Mouse (Mus musculus): Measurements from ENCODE around the gene Hist1h4f. TPM values are rescaled to one million over a fixed set of nuclear protein-coding genes. Genes with fewer than 3 reads are reported as not detected.
A peak's percentile ranks its signal among the peaks of the same experiment; 100 is the strongest.

Hist1h4f gene
- polyA plus RNA-seq, 1 experiment from 2014 or later = 1.7 TPM

- Histone ChIP-seq H3K4me1 (0 out of 2 replicates have a peak, but pooled peaks cover 5% of the 10 kb centered on the region), H3K4me3 (replicated peaks) (peak overlapping the region; percentile 58), H3K27me3 (no peaks in the 10 kb centered on the region), H3K36me3 (no peaks in the 10 kb centered on the region), H3K27ac (replicated peaks) (peak overlapping the region; percentile 86), H3K9me3 (replicated peaks) (no peaks in the 10 kb centered on the region), H3K4me2 (replicated peaks) (peak overlapping the region; percentile 82), H3K9ac (no peak overlapping the region)
- peak; percentile 63; the same call in 1 of the 2 replicates for ATAC-seq (ENCODE audit: insufficient number of reproducible peaks, low FRiP score, low TSS enrichment, low read depth)
- WGBS = under 1% methylated on average over 19 of the region's 19 CpGs
These were observed 34.4 kb downstream of the Hist1h4f start for GRCm38 (mm10) chr13:23516822-23517602.

DNA sequence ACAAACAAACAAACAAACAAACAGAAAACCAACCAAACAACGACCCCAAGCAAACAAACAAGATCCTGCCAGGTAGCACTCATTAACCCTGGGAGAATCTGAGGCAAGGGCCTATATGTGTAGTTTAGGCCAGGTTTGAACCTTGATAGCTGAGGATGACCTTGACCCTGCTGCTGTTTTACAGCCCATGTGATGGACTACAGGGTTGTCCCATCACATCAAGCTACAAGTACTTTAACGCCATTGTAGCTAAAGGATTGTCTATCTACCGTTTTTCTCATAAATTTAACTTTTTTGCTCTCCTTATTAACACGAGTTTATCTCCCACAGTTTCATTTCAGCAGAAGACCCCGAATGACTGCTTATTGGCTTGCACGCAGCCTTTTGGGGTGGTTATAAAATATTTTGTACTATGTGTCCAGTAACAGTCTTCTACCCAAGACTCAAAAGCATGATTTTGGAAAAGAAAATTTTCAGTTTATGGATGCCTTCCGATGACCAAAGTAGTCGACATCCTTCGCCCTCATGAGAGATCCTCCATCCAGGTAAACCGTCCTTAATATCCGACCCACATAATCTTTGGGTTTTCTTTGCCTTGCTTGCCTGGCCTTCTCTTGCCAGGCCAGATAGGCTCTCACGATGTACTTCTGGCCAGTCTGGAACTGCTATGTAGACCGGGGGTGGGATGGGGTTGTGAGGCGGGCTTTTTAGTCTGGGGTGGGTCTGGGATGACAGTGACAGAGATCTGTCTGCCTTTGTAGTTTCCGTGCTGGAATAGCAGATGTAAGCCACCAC lies 35.4 kb downstream of the Hist1h4f start:
- peak overlapping the region; percentile 45 for H3K4me2 ChIP-seq (replicated peaks)
- H3K36me3 ChIP-seq = no peaks in the 10 kb centered on the region
- H3K4me3 ChIP-seq (replicated peaks) = peak overlapping the region; percentile 58
- H3K27ac ChIP-seq (replicated peaks) = no peak overlapping the region
- H3K9ac ChIP-seq = no peak overlapping the region
- no peaks in the 10 kb centered on the region for H3K27me3 ChIP-seq
- 49% methylated on average over 15 of the region's 15 CpGs for WGBS
- H3K4me1 ChIP-seq = 0 out of 2 replicates have a peak, but pooled peaks cover 5% of the 10 kb centered on the region
- ATAC-seq (ENCODE audit: insufficient number of reproducible peaks, low FRiP score, low TSS enrichment, low read depth) = no peak
- H3K9me3 ChIP-seq (replicated peaks) = no peaks in the 10 kb centered on the region

GRCm38 (mm10) chr13:23515281-23515680 lies 36.2 kb downstream of the Hist1h4f start:
- ATAC-seq (ENCODE audit: insufficient number of reproducible peaks, low FRiP score, low TSS enrichment, low read depth) = no peak

GRCm38 (mm10) chr13:23513517-23513916 lies 37.9 kb downstream of the Hist1h4f start:
- 81% methylated on average over 1 of the region's 1 CpGs for WGBS
- H3K27me3 ChIP-seq = no peaks in the 10 kb centered on the region
- no peak for ATAC-seq (ENCODE audit: insufficient number of reproducible peaks, low FRiP score, low TSS enrichment, low read depth)

More at GRCm38 (mm10) chr13:23515281-23515680, 36.2 kb downstream of the Hist1h4f start:
- Histone ChIP-seq H3K9ac (no peak overlapping the region), H3K36me3 (no peaks in the 10 kb centered on the region), H3K27ac (replicated peaks) (no peak overlapping the region), H3K4me2 (replicated peaks) (no peak overlapping the region), H3K4me1 (0 out of 2 replicates have a peak, but pooled peaks cover 5% of the 10 kb centered on the region), H3K27me3 (no peaks in the 10 kb centered on the region), H3K4me3 (replicated peaks) (no peak overlapping the region), H3K9me3 (replicated peaks) (no peaks in the 10 kb centered on the region)
- WGBS = 70% methylated on average over 5 of the region's 5 CpGs

DNA sequence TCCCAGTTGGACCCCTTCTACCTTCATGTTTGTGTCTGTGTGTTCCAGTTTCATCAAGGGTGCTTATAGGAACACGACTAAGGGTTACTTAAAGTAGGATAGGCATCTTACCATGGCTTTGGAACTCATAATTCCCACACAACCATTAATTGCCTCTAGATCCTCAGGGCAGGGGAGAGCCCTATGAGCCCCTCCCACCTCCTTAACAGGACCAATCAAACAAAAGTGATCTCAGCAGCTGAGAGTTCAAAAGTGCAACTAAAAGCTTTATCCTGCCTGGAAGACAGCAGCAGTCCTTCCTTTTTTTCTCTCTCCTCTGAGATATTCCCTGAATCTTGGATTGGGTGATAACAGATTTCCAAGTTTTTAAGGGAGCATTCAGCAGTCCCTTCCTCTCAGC lies 41.3 kb downstream of the Hist1h4f start:
- no peak overlapping the region for H3K27ac ChIP-seq (replicated peaks)
- 30% methylated on average over 1 of the region's 1 CpGs for WGBS
- H3K4me1 ChIP-seq = peaks cover 12% of the 10 kb centered on the region; the same call in 1 of the 2 replicates
- ATAC-seq (ENCODE audit: insufficient number of reproducible peaks, low FRiP score, low TSS enrichment, low read depth) = no peak
- H3K36me3 ChIP-seq = no peaks in the 10 kb centered on the region
- no peaks in the 10 kb centered on the region for H3K9me3 ChIP-seq (replicated peaks)
- H3K27me3 ChIP-seq = no peaks in the 10 kb centered on the region
- no peak overlapping the region for H3K9ac ChIP-seq
- no peak overlapping the region for H3K4me2 ChIP-seq (replicated peaks)
- H3K4me3 ChIP-seq (replicated peaks) = no peak overlapping the region

More at GRCm38 (mm10) chr13:23513517-23513916, 37.9 kb downstream of the Hist1h4f start:
- Histone ChIP-seq H3K9ac (no peak overlapping the region), H3K4me2 (replicated peaks) (no peak overlapping the region), H3K4me3 (replicated peaks) (no peak overlapping the region), H3K36me3 (no peaks in the 10 kb centered on the region), H3K4me1 (0 out of 2 replicates have a peak, but pooled peaks cover 5% of the 10 kb centered on the region), H3K27ac (replicated peaks) (no peak overlapping the region), H3K9me3 (replicated peaks) (no peaks in the 10 kb centered on the region)

DNA sequence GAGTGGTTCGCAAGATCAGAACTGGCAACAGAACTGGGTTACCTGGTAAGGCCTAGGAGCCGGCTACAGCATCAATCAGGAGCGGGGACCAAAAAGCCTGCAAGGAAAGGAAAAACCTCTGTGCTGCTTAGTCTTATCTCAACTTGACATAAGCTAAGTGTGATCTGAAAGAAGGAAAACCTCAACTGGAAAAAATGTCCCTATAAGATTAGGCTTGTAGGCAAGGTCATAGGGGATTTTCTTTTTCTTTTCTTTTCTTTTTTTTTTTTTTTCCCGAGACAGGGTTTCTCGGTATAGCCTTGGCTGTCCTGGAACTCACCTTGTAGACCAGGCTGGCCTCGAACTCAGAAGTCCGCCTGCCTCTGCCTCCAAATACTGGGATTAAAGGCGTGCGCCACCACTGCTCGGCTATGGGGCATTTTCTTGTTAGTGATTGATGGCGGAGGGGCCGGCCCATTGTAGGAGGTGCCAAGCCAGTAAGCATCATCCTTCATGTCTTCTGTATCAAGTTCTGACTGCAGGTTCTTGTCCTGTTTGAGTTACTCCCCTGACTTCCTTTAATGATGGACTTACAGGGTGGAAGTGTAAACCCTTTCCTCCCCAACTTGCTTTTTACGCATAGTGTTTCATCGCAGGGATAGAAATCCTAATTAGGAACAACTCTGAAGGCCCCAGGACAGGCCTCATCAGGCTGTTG lies 44.5 kb downstream of the Hist1h4f start:
- WGBS = 30% methylated on average over 14 of the region's 14 CpGs
- H3K4me3 ChIP-seq (replicated peaks) = no peak overlapping the region

GRCm38 (mm10) chr13:23506351-23506750 lies 45.1 kb downstream of the Hist1h4f start:
- 10% methylated on average over 13 of the region's 13 CpGs for WGBS
- no peak overlapping the region for H3K27ac ChIP-seq (replicated peaks)
- no peaks in the 10 kb centered on the region for H3K27me3 ChIP-seq
- H3K9ac ChIP-seq = no peak overlapping the region
- no peak for ATAC-seq (ENCODE audit: insufficient number of reproducible peaks, low FRiP score, low TSS enrichment, low read depth)
- peak overlapping the region; percentile 26 for H3K4me3 ChIP-seq (replicated peaks)
- H3K4me1 ChIP-seq = peaks cover 17% of the 10 kb centered on the region; the same call in 1 of the 2 replicates
- no peaks in the 10 kb centered on the region for H3K9me3 ChIP-seq (replicated peaks)
- H3K4me2 ChIP-seq (replicated peaks) = peak overlapping the region; percentile 48
- no peaks in the 10 kb centered on the region for H3K36me3 ChIP-seq

More for the DNA sequence above, 44.5 kb downstream of the Hist1h4f start:
- ATAC-seq (ENCODE audit: insufficient number of reproducible peaks, low FRiP score, low TSS enrichment, low read depth) = no peak
- H3K27me3 ChIP-seq = no peaks in the 10 kb centered on the region
- H3K4me2 ChIP-seq (replicated peaks) = peak overlapping the region; percentile 15; the same call in 1 of the 2 replicates
- H3K9me3 ChIP-seq (replicated peaks) = no peaks in the 10 kb centered on the region
- no peaks in the 10 kb centered on the region for H3K36me3 ChIP-seq
- no peak overlapping the region for H3K9ac ChIP-seq
- peaks cover 17% of the 10 kb centered on the region; the same call in 1 of the 2 replicates for H3K4me1 ChIP-seq
- no peak overlapping the region for H3K27ac ChIP-seq (replicated peaks)

GRCm38 (mm10) chr13:23505662-23506345 lies 45.6 kb downstream of the Hist1h4f start:
- no peaks in the 10 kb centered on the region for H3K36me3 ChIP-seq
- H3K4me1 ChIP-seq = peaks cover 17% of the 10 kb centered on the region; the same call in 1 of the 2 replicates
- no peak for ATAC-seq (ENCODE audit: insufficient number of reproducible peaks, low FRiP score, low TSS enrichment, low read depth)
- peak overlapping the region; percentile 26 for H3K4me3 ChIP-seq (replicated peaks)
- no peaks in the 10 kb centered on the region for H3K9me3 ChIP-seq (replicated peaks)
- H3K4me2 ChIP-seq (replicated peaks) = peak overlapping the region; percentile 48
- H3K27me3 ChIP-seq = no peaks in the 10 kb centered on the region
- no peak overlapping the region for H3K9ac ChIP-seq
- whole genome bisulfite sequencing = 11% methylated on average over 14 of the region's 14 CpGs
- H3K27ac ChIP-seq (replicated peaks) = no peak overlapping the region

- Histone ChIP-seq H3K36me3 (no peaks in the 10 kb centered on the region), H3K4me3 (replicated peaks) (no peak overlapping the region), H3K4me1 (peaks cover 22% of the 10 kb centered on the region; the same call in 1 of the 2 replicates), H3K9me3 (replicated peaks) (no peaks in the 10 kb centered on the region), H3K27ac (replicated peaks) (no peak overlapping the region), H3K27me3 (no peaks in the 10 kb centered on the region), H3K9ac (no peak overlapping the region), H3K4me2 (replicated peaks) (peak overlapping the region; percentile 19; the same call in 1 of the 2 replicates)
- WGBS = 2% methylated on average over 9 of the region's 9 CpGs
- no peak for ATAC-seq (ENCODE audit: insufficient number of reproducible peaks, low FRiP score, low TSS enrichment, low read depth)
These were observed 47.7 kb downstream of the Hist1h4f start for GRCm38 (mm10) chr13:23503797-23504196.

- Histone ChIP-seq H3K27me3 (no peaks in the 10 kb centered on the region), H3K4me2 (replicated peaks) (no peak overlapping the region), H3K9me3 (replicated peaks) (no peaks in the 10 kb centered on the region), H3K27ac (replicated peaks) (no peak overlapping the region), H3K9ac (no peak overlapping the region), H3K4me3 (replicated peaks) (no peak overlapping the region), H3K4me1 (peaks cover 29% of the 10 kb centered on the region; the same call in 1 of the 2 replicates), H3K36me3 (no peaks in the 10 kb centered on the region)
- WGBS = 29% methylated on average over 4 of the region's 4 CpGs
- ATAC-seq (ENCODE audit: insufficient number of reproducible peaks, low FRiP score, low TSS enrichment, low read depth) = no peak
These were observed 48.5 kb downstream of the Hist1h4f start for GRCm38 (mm10) chr13:23502916-23503315.

Data from embryonic facial prominence, embryonic 15.5 days (tissue).